Mouse (Mus musculus) heart, embryonic 16.5 days (tissue): ENCODE measurements at regions not wholly inside any gene's neighbourhood (a gene's known extent, or its start where the extent isn't known, plus 50 kb on each side); places are given as distances from the start of the nearest gene placed in this dataset.

Source experiments
- ATAC-seq: fragments of 200-750 bp; cut with Nextera tagmentation; replicated peaks from 2 replicates; pipeline ENCODE4 v1.8.0; 2017; ENCODE audit warnings: moderate number of reproducible peaks; ENCODE audit not compliant: insufficient read depth, low FRiP score; ENCODE audit errors: extremely low read depth
- H3K27ac ChIP-seq: fragments of 300-500 bp; sonication (generic); 2 replicates; pipeline ENCODE4 v1.5.1; 2014; ENCODE audit warnings: mild to moderate bottlenecking, low read length, control low read depth, moderate library complexity
- H3K27me3 ChIP-seq: fragments of 300-500 bp; sonication (generic); 2 replicates; pipeline ENCODE4 v1.6.1; 2014; ENCODE audit warnings: low read length, mixed read lengths; ENCODE audit not compliant: control insufficient read depth, insufficient read depth
- H3K36me3 ChIP-seq: fragments of 300-500 bp; sonication (generic); 2 replicates; pipeline ENCODE4 v1.6.1; 2014; ENCODE audit not compliant: control insufficient read depth, insufficient read depth
- H3K4me1 ChIP-seq: fragments of 300-500 bp; sonication (generic); 2 replicates; pipeline ENCODE4 v1.6.1; 2014; ENCODE audit warnings: low read length, mixed read lengths; ENCODE audit not compliant: control insufficient read depth, insufficient read depth
- H3K4me2 ChIP-seq: fragments of 300-500 bp; sonication (generic); 2 replicates; pipeline ENCODE4 v1.6.1; 2014; ENCODE audit warnings: low read depth, mild to moderate bottlenecking, control low read depth, low read length
- H3K4me3 ChIP-seq: fragments of 300-500 bp; sonication (generic); 2 replicates; pipeline ENCODE4 v1.5.1; 2014; ENCODE audit warnings: mild to moderate bottlenecking, control low read depth, low read length
- H3K9ac ChIP-seq: fragments of 300-500 bp; sonication (generic); 2 replicates; pipeline ENCODE4 v1.6.1; 2014; ENCODE audit warnings: low read length, control low read depth
- H3K9me3 ChIP-seq: fragments of 300-500 bp; sonication (generic); replicated peaks from 2 replicates; pipeline ENCODE4 v1.6.1; 2016; ENCODE audit warnings: low read length; ENCODE audit not compliant: control insufficient read depth
- WGBS: fragments of 180-500 bp; shearing (Covaris S2); extraction: QIAGEN DNeasy Blood & Tissue Kit; methylation state at CpG from one replicate; pipeline ENCODE4 v1.1.7; 2014; 5-methylcytosine and 5-hydroxymethylcytosine counted together

DNA sequence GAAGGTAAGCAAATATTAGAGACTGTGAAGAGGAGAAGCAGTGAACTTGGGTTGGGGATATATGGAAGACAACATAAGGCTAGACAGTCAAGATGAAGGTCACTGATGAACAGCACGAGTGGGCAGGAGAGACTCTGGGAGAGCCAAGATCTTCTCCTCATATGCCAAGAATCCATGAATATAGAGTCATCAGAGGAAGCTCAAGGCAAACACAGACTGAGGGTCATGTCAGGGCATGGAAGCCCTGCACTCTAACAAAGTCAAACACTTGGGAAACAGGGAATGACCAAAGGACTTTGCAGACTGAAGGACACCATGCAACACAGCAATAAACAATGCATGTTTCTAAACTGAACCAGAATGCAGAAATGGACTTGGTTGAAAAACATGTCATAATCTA lies 351.4 kb downstream of the Hs3st3b1 start:
- H3K4me1 ChIP-seq, result no peaks in the 10 kb centered on the region
- 72% methylated on average over 1 of the region's 1 CpGs for WGBS
- H3K9me3 ChIP-seq, result no peaks in the 10 kb centered on the region
- no peak for ATAC-seq
- H3K36me3 ChIP-seq, result no peaks in the 10 kb centered on the region
- no peak overlapping the region for H3K9ac ChIP-seq
- no peak overlapping the region for H3K4me3 ChIP-seq
- no peak overlapping the region for H3K4me2 ChIP-seq
- H3K27me3 ChIP-seq, result no peaks in the 10 kb centered on the region; the same call in 1 of the 2 replicates
- no peak overlapping the region for H3K27ac ChIP-seq

DNA sequence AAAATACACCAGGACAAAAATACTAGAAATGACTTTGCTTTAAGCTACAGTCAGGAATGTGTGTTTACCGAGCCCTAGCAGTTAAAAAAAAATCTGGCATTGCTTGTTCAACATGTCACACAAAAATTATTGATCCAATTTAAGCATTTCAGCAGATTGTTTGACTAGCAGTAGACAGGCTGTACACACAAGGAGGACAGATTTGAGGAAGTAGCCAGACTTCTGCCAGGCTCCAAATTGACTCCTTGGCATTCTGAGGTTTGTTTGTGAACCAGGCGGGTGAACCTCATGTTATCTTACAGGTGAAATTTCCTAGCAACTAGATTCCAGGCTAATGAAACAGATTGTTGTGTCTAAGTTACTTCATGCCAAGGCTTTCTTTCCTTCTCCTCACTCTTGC lies 348.8 kb downstream of the Hs3st3b1 start:
- no peak for ATAC-seq
- no peak overlapping the region for H3K9ac ChIP-seq
- no peak overlapping the region for H3K4me2 ChIP-seq
- 72% methylated on average over 2 of the region's 2 CpGs for WGBS
- H3K27ac ChIP-seq, result no peak overlapping the region
- H3K27me3 ChIP-seq, result no peaks in the 10 kb centered on the region; the same call in 1 of the 2 replicates
- H3K36me3 ChIP-seq, result no peaks in the 10 kb centered on the region
- H3K4me1 ChIP-seq, result no peaks in the 10 kb centered on the region
- H3K4me3 ChIP-seq, result no peak overlapping the region
- no peaks in the 10 kb centered on the region for H3K9me3 ChIP-seq

DNA sequence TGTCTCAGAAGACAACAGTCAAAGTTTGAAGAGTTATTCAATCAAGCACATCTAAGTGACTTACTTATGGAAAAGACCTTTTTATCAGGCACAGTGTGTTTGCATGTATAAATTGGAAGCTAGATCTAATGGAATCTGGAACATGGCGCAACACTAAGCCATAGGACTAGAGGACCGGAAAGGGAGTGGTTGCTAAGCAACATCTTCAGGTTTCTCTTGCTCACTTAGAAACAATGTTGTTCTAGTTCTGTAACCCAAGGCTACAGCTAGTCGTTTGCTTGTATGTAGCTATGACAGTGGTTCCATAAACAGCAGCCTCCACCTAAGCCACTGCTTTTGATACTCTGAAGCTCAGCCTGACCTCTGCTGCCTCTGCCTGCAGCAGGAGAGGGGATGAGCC lies 338.8 kb downstream of the Hs3st3b1 start:
- Histone ChIP-seq H3K9me3 (no peaks in the 10 kb centered on the region), H3K9ac (no peak overlapping the region), H3K4me3 (no peak overlapping the region), H3K36me3 (no peaks in the 10 kb centered on the region), H3K4me2 (no peak overlapping the region), H3K27ac (no peak overlapping the region), H3K27me3 (peaks cover 3% of the 10 kb centered on the region; the same call in 1 of the 2 replicates), H3K4me1 (no peaks in the 10 kb centered on the region; the same call in 1 of the 2 replicates)
- 71% methylated on average over 3 of the region's 3 CpGs for WGBS
- no peak for ATAC-seq

DNA sequence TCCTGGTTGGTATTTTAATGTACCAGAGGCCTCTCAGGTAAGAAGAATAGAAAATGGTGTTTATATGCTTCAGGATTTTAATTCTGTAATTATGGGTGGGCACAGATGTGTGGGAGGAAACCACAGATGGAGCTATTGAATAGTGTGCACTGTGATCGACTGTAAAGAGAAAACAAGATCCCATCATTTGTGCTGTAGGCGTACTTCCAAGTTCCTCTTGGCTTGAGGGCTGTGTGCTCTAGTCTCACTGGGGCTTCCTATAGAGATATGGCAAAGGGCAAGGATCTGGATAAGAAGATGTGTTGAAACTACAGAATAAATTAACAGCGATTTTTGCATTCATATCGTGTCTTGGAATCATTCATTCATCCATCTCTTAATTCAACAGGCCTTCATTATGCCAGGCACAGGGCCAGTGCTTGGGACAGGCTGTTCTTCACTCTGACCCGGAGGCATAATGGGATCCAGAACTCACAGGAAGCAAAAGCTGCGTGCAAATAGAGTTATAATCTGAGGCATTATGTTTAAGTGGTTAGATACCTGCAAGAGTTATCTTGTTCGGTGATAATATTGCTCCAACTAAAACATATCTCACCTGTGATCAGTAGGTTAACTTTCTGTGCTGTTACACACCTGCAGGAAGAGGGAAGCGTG lies 336.7 kb downstream of the Hs3st3b1 start:
- WGBS, result 81% methylated on average over 8 of the region's 8 CpGs
- Histone ChIP-seq H3K27ac (no peak overlapping the region), H3K36me3 (no peaks in the 10 kb centered on the region), H3K27me3 (peaks cover 3% of the 10 kb centered on the region; the same call in 1 of the 2 replicates), H3K9ac (no peak overlapping the region), H3K4me3 (no peak overlapping the region), H3K9me3 (no peaks in the 10 kb centered on the region), H3K4me2 (no peak overlapping the region), H3K4me1 (no peaks in the 10 kb centered on the region; the same call in 1 of the 2 replicates)
- ATAC-seq, result no peak

DNA sequence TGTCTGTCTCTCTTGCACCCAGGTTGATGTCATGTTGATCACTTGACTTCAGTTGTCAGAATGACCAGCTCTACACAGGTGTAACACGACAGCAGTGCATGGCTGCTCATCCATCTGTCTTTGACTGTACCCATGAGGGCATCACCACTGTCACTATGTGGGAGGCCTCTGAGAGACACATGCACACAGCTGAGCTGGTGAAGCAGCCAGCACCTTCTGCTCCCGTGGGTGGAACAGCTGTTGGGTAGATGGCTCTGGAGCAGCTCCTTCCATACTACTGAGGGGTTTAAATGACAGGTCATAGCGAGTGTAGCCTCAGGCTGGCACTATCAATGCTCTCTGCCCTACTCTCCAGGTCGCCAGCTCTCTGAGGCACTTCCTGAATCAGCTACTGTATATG lies 301.9 kb downstream of the Hs3st3b1 start:
- Histone ChIP-seq H3K9me3 (no peaks in the 10 kb centered on the region), H3K36me3 (no peaks in the 10 kb centered on the region), H3K4me1 (no peaks in the 10 kb centered on the region), H3K4me2 (no peak overlapping the region), H3K4me3 (no peak overlapping the region), H3K9ac (no peak overlapping the region), H3K27me3 (no peaks in the 10 kb centered on the region), H3K27ac (no peak overlapping the region)
- ATAC-seq, result no peak
- 63% methylated on average over 4 of the region's 4 CpGs for WGBS

DNA sequence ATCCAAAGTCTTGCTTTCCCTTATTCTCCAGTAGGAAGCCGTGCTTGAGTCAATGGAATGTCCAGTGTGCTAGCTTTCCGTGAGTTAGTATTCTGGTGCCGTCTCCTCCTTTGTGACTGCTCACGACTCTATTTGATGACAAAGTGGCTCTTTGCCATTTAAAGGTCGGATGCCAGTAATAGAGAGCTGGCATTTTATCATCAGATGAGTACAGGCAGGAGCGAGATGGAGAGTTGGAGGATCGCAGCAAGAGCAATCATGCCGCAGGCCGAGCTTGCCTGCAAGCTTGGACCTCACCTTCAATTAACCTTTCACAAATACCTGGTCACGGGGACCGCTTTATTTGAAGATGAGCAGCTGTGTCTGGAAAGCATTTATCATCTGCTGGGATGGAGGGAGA lies 291.8 kb downstream of the Hs3st3b1 start:
- Histone ChIP-seq H3K4me2 (no peak overlapping the region), H3K9me3 (no peaks in the 10 kb centered on the region), H3K4me3 (no peak overlapping the region), H3K9ac (no peak overlapping the region), H3K27me3 (no peaks in the 10 kb centered on the region; the same call in 1 of the 2 replicates), H3K4me1 (no peaks in the 10 kb centered on the region), H3K36me3 (no peaks in the 10 kb centered on the region), H3K27ac (no peak overlapping the region)
- 57% methylated on average over 11 of the region's 11 CpGs for WGBS
- no peak for ATAC-seq

DNA sequence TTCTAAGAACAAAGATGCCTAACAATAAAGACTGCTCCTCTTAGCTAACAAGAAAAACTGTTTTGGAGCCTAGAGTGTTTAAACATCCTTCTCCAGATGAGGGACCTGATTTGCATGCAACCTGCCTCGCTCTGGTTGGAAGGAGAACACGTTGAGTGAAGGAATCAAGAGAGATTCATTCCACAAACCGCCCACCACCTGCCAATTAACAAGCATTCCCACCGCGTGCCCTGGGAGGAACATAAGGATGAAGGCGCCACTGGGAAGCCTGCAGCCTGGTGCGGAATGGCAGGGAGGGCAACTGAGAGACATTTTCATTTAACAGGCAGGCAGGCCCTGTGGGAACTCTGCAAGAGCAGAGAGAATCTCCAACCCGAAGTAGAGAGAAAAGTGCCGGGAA lies 265.0 kb downstream of the Hs3st3b1 start:
- ATAC-seq, result no peak
- no peak overlapping the region for H3K4me2 ChIP-seq
- H3K36me3 ChIP-seq, result no peaks in the 10 kb centered on the region
- 81% methylated on average over 9 of the region's 9 CpGs for WGBS
- no peaks in the 10 kb centered on the region for H3K4me1 ChIP-seq
- H3K27me3 ChIP-seq, result no peaks in the 10 kb centered on the region
- H3K4me3 ChIP-seq, result no peak overlapping the region
- H3K9ac ChIP-seq, result no peak overlapping the region
- H3K9me3 ChIP-seq, result no peaks in the 10 kb centered on the region
- H3K27ac ChIP-seq, result no peak overlapping the region

DNA sequence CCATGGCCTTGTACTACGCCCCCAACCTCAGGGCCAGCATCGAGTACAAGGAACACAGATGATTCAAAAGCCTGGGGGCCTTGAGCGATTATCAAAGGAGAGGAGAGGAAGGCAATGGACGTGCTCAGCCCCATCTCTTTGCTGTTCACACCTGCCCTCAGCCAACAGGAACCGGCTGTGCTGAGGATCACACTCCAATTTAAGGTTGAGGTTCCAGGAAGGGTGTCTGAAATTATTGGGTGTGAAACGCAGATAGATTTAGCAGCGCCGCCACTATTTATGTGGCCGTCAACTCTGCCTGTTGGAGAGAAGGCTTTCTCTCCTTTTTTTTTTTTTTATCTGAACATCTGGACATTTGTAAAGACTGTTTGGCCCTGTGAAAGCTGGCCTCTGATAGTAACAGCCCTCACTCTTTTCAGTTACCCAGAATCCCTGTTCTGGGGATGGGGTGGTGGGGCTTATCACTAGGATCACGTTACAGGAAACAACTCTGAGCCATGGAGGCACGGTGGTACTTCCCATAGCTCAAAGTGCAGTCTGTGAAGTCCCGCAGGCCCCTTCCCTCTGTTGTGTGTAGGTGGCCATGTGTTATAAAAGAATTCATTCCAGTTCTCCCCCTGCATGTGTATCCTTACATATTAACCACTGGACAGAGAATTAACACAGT lies 256.7 kb downstream of the Hs3st3b1 start:
- H3K9ac ChIP-seq, result no peak overlapping the region
- no peaks in the 10 kb centered on the region for H3K9me3 ChIP-seq
- no peak overlapping the region for H3K4me3 ChIP-seq
- H3K27ac ChIP-seq, result no peak overlapping the region
- no peak for ATAC-seq
- no peaks in the 10 kb centered on the region for H3K36me3 ChIP-seq
- WGBS, result 67% methylated on average over 12 of the region's 12 CpGs
- H3K4me1 ChIP-seq, result no peaks in the 10 kb centered on the region
- H3K27me3 ChIP-seq, result no peaks in the 10 kb centered on the region
- no peak overlapping the region for H3K4me2 ChIP-seq

DNA sequence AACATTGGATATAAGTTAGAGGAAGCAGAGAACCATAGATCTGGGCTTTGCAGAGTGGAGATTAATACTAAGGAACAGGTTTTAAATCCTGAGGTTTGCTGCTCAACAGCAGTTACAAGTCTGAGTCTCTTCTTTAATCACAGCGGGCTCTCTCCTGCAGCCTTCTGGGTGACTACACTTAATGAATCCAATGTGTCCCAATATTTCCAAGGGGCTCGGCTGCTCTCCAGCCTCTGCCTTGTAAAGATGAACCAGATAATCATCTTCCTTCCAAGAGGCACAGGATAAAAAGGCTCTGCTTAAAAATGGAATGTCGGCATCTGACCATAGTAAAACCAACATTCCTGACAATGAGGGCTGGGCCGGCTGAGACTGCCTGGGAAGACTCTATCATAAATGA lies 251.6 kb downstream of the Hs3st3b1 start:
- no peak for ATAC-seq
- no peaks in the 10 kb centered on the region for H3K36me3 ChIP-seq
- H3K27me3 ChIP-seq, result peaks cover 2% of the 10 kb centered on the region; the same call in 1 of the 2 replicates
- no peak overlapping the region for H3K4me3 ChIP-seq
- no peaks in the 10 kb centered on the region for H3K4me1 ChIP-seq
- H3K27ac ChIP-seq, result no peak overlapping the region
- H3K4me2 ChIP-seq, result no peak overlapping the region
- no peak overlapping the region for H3K9ac ChIP-seq
- 65% methylated on average over 4 of the region's 4 CpGs for WGBS
- no peaks in the 10 kb centered on the region for H3K9me3 ChIP-seq
